Mouse (Mus musculus) cerebellum, adult 9-11 months (tissue): ENCODE measurements around the gene Reck.

Experiments
- DNase-seq: peaks from one replicate; pipeline ENCODE4 v3.0.0; 2022

Reck gene

DNA sequence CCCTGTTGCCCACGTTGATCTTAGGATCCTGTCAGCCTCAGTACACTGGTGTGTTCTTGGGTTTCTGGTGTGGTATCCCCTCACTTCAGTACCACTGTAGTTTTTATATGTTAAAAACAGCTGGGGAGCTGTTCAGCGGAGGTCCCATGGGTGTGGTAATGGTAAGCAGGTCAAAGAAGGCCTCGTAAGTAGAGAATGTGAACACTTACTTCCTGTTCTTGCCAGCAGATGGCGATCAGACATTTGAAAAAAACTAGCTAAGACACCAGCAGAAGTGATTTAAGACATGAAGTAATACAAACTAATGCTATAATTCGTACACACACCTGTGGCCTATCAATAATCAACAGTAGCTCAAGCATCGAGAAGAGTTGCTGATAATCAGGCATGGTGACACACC is 31.1 kb downstream of the Reck start:
- DNase-seq, result peak; percentile 15

DNA sequence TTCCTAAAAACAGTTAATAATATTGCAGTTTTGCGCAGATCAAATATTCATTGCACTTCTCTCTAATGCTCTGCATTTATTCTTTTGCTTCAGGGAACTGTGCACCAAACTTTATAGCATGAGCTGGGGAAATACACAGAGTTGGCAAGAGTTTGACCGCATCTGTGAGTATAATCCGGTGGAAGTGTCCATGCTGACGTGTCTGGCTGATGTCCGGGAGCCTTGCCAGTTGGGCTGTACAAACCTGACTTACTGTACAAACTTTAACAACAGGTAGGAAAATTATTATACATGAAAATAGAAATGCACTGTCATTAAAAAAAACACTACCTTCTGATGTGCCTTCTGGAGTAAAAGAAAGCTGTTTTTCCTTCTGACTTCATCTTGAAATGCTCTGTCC is 42.9 kb downstream of the Reck start:
- no peak for DNase-seq

DNA sequence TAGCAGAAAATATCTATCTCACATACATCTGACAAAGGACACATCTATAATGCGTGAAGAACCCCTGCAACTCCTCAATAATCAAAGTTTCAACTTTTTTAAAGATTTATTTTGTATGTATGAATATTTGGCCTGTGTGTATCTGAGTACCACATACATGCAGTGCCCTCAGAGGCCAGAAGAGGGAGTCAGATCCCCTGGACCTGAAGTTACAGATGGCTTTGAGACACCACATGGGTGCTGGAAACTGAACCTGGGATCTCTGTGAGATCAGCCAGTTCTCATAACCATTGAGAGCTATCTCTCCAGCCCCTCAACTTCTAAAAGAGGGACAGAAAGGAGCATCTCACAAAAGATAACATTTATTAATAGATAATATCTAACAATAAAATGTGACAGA is 45.3 kb downstream of the Reck start:
- no peak for DNase-seq

DNA sequence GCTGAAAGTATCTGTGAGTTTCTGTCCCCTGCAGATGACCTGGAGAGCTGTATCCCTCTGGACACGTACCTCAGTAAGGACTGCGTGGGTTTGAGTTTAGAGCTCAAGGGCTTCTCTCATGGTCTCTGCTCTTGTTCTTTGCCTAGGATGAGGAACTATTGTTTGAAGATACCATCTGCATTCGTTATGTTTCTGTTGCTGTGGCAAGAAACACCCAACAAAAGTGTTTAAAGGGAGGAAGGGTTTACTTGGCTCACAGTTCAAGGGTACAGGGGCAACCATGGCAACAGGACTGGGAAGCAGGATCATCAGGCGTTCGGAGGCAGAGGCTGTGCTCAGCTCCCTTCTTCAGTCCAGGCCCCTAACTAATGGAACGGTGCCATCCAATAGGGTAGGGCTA is 49.8 kb downstream of the Reck start:
- no peak for DNase-seq

DNA sequence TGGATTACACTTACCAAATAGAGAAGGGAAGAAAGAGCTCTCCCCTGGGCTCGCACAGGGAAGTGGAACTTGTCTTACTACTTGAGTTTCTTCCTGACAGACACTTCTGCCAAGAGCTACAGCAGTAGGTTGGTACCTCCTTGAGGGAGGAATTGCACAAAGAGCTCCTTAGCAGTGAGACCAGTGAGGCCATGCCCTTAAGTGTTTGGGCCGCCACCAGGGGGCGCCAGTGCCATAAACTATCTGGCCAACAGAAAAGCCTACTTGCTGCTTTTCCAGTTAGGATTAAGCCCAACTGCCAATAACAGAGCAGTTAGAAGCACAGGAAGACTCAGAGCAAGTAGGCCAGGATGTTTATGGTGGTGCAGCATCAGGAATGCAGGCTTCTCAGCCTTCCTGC is 50.4 kb downstream of the Reck start:
- DNase-seq, result peak; percentile 46

DNA sequence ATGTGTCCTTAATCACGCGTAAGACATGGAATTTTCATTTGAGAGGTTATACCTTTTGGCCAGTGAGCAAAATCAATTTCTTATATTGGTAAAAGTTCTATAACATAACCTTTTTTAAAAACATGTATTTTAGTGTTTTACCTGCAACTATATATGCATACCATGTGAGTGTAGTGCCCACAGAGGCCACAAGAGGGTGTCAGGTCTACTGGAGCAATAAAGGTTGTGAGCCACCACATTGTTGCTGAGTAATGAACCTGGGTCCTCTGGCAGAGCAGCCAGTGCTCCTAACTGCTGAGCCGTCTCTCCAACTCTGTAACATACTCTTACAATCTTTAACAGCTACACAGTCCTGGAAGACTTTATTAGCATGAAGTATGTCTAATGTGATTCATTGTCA is 52.5 kb downstream of the Reck start:
- no peak for DNase-seq

DNA sequence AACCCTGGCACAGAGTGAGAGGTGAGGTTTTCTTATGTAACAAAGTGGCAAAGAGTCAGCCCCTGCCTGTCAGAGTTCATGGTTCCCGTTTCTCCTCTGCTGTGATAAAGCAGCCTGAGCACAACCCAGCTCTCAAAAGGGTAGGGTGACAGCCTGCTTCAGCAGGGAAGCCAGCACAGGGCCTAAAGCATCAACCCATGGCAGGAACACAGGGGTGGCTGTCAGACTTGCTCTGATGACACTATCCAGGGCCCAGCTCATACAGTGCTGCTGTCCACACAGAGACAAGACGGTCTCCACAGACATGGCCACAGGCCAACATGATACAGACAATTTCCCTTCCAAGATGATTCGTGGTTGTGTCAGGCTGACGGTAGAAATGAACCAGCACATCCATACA is 56.5 kb downstream of the Reck start:
- no peak for DNase-seq

DNA sequence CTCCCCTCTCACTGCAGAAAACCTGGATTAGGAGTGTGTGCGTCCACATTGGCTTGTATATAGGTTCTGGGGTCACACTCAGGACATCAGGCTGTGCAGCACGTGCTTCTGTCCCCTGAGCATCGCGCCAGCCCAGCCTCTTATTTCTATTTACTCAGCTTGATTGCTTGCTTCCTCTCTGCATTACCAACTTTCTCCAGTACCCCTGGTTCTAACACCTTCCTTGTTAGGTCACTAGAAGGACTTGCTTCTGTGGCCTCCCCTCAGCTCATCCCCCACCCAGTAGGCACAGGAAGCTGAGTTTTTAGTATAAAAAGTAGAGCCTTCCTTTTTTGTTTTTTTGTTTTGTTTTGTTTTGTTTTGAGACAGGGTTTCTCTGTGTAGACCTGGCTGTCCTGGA is 60.9 kb downstream of the Reck start:
- DNase-seq, result no peak

DNA sequence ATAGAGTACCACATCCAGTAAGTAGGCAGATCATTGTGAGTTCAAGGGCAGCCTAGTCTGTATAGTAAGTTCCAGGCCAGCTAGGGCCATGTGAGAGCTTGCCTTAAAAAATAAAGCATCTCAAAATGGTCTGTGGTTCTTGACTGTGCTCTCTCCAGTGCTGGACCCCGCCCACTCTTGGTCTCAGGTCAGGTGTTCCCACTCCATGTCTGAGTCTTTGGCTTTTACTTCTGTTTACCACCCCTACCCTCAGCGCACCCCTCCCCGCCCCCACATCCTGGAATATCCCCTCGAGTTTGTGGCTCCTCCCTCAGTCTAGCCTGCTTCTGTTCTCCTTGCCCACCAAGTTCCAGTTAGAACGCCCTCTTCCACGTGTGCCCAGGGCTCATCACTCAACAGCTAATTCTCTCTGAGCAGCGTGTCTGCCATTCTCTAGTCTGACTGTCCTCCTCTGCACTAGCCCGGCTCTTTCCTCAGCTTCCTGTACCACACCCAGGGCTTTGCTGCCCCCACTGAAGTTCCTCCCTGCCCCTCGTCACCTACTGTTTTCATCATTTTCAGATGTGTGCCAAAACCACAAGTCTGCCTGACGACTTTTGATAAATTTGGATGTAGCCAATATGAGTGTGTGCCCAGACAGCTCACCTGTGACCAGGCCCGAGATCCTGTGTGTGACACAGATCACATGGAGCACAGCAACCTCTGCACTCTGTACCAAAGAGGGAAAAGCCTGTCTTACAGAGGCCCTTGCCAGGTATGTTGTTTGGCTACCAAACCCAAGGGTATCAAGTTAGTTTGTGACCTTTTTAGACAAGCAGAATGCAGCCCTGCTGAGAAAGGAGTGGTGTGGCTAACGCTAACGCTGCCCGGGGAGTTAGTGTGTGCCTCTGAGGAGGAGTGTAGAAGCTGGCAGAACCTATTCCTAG is 61.7 kb downstream of the Reck start:
- no peak for DNase-seq

DNA sequence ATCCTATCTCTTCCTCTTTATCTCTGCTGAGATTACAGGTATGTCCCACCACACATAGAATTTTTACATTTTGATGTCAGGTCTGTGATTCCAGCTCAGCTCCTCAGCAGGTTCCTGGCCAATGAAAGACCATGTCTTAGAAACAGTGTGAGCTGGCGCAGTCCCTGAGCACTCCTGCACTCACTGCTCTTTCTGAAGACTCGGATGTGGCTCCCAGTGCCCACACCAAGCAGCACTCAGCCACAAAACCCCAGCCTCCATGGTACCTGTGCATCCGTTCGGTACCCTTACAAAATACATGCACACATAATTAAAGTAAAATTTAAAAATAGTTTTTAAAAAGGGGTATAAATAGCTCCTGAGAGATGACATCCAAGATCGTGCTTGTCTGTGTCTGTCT is 66.0 kb downstream of the Reck start:
- no peak for DNase-seq

DNA sequence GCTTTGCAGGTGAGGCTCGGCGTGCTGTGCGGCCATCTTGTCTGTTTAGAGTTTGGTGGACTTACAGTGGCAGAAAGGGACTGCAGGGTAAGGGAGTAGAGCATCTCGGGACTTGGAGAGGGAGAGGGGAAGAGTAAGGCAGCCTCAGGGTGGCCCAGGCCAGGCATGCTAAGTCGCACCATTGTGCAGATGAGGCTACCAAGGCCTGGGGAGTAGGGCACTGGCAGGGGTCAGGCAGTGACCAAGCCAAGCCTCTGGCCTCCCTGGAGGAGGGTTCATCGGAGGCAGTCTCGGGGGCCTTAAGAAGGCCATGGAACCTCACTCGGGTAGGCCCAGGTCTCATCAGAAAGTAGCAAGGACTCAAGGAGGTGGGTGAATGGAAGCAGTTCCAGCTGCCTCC is 67.1 kb downstream of the Reck start:
- DNase-seq, result no peak

DNA sequence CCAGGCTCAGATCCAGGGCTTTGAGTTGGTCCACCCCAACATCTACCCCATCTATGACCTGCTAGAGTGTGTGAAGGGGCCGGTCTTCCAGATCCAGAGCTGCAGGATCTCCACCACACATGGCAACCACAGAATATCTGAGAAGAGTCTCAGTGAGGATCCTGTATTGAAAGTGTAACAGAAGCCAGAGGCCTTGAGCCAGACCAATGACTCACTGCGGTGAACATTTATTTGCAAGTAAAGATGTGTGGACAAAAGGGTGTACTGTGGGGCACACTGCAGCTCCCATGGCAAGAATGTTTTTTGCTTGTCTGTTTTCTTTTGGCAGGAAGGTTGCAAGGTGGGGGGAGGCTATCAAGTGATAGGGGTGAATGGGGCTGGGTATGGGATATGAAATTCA is 72.2 kb downstream of the Reck start:
- no peak for DNase-seq

DNA sequence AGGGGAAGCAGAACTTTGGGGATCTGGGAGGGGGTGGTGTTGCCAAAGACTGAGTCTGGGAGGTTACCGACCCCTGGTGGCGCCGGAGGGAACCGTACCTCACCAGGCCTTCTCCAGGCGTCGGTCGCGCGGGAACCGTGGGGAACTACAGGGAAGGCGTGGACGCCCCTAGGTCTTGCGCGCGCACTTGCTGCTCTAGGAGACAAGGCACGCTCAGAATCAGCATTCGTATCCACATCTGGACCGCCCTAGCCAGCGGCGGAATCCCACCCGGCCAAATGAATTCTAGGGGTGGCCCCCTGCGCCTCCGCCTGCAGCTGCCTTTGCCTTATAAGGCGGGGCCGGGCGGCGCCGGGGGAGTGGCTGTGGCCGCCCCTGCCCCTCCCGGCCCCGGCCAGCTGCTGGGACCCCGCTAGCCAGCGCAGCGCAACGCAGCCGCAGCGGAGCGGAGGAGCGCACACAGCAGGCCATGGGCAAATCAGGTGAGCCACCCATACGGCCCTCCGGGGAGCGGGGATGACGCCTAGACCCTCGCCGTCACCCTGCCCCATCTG is 82.0 kb downstream of the Reck start, which contains the start of gene Glipr2:
Gene Glipr2 (plus strand): TSS at position 110 of the 554 bp plus-strand sequence.
- DNase-seq, result peak; percentile 8

DNA sequence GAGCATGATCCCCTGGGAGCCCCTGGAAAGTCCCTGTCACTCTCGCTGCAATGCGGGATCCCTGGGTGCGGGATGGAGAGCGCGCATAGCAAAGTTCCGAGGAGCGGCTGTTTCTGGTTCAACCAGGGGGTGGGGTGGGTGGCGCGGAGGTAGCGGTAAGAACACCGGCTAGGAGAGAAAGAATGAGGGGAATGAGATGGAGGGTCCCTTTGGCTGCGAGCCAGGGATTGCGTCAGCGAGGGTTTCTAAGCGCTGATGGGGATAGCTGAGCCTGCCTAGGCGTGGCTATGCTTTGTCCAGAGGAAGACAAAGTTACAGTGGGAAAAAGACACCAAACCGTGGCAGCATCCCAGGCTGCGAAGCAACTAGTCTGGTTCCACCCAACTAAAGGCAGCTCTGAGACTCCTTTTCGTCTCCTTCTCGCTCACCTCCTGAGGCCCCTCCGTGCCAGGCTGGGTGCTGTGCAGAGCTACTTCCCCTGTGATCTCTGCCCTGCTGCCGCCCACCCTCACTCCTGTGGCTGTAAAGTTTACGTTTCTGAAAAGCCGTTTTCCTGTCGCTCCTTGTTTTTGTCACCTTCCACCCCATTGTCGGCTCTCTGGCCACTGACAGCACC is 82.6 kb downstream of the Reck start:
- no peak for DNase-seq

DNA sequence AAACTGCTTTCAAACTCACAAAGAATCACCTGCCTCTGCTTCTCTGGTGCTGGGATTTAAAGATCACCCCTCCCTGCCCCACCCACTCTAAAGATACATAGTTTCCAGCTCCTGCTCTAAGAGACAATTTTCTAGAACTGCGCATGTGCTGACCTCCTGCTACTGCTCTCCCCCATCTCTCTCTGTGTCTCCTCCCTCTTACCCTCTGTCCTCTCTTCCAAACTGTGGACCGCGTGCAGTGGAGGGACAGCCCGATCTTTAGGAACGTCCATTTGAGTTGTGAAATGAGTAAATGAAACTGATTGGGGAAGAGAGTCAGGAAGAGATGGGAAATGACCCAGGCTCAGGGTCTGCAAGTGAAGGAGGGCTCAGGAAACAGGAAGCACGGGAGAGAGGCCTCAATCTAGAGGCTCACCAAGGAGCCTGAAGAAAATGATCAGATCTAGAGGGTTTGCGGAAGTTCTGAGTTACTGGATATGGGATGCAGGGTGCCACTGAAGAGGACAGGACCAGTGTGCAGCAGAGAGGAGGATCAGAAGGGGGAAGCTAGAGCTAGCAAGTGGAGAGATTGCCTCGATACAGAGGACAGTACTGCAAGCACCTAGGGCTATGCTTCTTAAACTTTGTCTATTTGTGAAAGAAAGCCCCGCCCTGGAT is 84.3 kb downstream of the Reck start:
- DNase-seq, result no peak

DNA sequence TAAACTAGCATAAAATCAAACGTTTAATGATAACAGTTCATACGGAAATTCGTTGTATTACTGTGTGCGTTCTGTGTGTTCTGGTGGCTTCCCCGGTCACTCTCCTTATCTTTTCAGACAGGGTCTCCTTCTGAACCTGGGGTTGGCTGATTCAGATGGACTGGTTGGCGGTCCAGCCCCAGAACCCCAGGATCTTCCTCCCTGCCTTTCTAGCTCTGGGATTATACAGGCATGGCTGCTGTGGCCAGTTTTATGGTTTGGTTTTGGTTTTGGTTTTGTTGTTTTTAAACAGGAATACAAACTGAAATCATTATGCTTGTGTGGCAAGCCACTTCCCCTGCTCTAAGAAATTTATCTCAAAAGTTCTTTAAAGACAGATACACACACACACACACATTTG is 84.9 kb downstream of the Reck start:
- no peak for DNase-seq

DNA sequence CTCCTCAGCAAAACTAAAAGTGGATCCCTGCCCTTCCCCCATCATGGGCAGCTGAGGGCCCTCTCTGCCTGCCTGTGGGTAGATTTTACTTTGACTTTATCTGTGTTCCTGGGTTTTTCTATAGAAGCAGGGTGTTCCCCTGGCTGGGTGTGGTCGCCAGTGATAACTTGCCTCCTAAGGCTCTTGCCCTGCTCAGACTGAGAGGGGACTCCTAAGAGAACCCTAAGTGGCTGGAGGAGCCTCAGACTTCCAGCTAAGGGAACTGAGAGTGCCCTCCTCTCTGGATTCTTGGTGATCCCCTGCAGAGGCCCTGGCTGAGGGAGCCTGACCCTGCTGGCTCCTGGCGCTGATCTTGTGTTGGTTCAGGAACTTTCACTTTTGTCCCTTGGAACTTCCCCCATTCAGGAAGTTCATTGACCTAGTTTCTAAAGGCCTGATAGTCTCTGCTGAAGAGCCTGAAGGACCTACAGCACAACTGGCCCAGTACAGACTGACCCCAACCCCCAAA is 89.0 kb downstream of the Reck start:
- no peak for DNase-seq

DNA sequence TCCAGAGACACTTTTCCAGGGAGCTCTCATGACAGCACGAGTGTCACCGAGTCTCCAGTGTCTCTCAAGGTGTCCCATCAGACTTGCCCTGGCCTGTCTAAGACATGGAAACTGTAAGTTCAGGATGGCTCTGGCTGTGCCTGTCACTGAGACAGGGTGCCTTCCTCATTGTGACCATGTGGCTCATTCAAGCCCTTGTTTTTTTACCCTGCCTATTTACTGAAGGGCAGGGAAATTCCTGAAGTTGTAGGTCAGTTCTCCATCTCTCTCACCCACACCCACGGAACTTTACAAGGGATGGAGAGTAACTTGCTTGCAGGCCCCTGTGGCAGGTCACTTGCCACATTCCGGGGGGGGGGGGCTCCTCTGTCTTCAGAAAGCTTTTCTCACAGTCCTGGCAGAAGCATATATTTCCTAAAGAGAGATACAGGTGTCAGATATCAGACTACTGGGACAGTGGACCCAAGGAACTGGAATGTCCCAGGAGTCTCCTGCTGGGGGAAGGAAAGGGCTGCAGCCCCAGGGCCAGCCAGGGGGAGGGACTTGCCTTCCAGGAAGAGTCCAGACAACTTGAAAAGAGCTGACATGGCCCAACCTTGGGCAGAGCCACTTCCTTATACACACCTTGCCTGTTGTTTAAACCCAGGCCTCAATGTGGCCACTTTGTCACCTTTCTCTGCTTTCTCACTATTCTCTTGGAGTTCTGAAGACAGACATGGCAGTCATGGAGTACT is 89.8 kb downstream of the Reck start:
- DNase-seq, result no peak

DNA sequence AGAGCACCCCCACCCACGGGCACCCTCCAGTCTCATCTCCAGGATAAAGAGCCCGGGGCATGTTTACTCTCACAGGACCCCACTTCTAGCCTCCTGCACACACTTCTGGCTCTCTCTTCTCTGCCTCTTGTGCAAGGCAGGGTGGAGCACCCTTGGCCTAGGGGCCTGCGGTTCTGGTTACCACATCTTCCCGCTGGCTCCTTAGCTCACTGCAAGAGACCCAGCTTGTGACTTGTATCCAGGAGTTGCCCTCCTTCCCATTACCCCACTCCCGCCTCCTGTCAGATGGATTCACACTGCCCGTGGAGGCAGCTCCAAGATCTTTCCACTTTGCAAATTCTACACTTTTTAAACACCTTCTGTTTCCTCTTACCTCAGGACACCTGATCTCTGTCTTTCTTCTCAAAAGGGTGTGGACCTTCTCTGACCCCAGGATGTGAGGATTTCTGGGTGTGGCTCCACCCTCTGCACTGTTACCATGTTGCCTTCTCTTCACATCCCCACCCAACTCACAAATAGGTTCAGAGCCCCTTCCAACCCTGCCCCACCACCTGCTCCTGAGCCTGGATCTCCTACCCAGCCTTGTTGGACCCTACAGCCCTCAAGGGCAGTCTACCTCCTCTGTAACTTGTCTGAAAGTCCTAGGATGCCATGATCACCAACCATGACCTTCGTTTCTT is 90.7 kb downstream of the Reck start:
- DNase-seq, result no peak

DNA sequence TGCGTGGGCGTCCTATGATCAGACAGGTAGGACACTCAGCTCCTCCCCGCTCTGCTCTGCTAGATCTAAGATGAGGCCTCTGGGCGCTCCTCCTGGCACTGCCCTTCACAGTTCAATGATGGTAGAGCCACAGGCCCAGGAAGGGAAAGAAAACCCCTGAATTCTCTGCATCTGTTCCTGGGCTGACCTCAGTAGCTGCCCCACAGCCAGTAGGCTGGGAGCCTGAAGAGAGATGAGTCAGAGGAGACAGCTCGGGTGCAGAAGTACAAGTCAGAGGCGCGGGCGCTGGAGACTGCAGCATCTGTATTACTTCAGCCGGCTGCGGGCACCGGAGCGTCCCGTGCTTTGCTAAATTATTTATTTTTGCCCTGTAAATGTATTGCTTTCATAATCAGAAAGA is 93.3 kb downstream of the Reck start:
- peak; percentile 44 for DNase-seq

DNA sequence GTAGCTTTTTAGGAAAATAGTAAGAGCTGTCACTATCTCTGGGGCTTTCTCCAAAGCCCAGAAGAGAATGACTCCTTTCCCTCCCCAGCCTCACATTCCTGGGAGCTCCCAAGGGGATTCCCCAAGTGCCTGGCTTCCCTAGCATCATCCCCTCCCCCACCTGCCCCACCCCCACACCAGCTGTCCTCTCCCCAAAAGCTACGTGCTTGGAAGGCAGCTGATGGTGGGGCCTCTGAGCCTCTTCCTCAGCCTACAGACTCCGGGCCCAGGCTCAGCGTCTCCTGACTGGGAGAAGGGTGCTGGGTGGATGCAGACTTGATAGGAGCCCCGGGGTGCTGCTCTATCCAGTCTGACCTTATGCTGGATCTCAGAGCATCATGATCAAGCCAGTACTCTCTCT is 94.0 kb downstream of the Reck start:
- DNase-seq, result no peak
